Comparison of ENCODE assay signal across 8 mouse cellular contexts in genomic region chr7:113250433-113250991, GRCm38 (mm10). TPM values are rescaled to one million over a fixed set of nuclear protein-coding genes. Genes with fewer than 3 reads are reported as not detected.
DNase-seq lines count a peak whose midpoint lies in the region; ATAC-seq and TF ChIP-seq lines count a peak whose summit lies in the region.

No protein-coding gene starts in this region.

- peaks cover 29% of the 10 kb centered on the region for H3K4me1 ChIP-seq in heart, adult 2 months (ENCODE audit: control insufficient read depth, insufficient read depth, low read length)
- H3K4me1 ChIP-seq in kidney, adult 2 months (ENCODE audit: control insufficient read depth, insufficient read depth, low read length), result peaks cover 32% of the 10 kb centered on the region
- H3K4me1 ChIP-seq in lung, embryonic 16.5 days (replicated peaks; ENCODE audit: control insufficient read depth, insufficient read depth, low read length), result peaks cover 43% of the 10 kb centered on the region

- no peak overlapping the region for H3K4me3 ChIP-seq in heart, adult 2 months
- no peak overlapping the region for H3K4me3 ChIP-seq in kidney, adult 2 months (ENCODE audit: insufficient read depth, low read depth, low read length)
- H3K4me3 ChIP-seq in lung, embryonic 16.5 days (ENCODE audit: low read length), result no peak overlapping the region

- no peak for TF ChIP-seq POLR2A in heart, adult 2 months (IDR thresholded peaks at IDR 0.05; ENCODE audit: insufficient read depth, low read depth, low read length)
- no peak for TF ChIP-seq POLR2A in kidney, adult 2 months (IDR thresholded peaks at IDR 0.05; ENCODE audit: low read depth, low read length)

- peak overlapping the region; percentile 18; the same call in 1 of the 2 replicates for H3K4me2 ChIP-seq in lung, embryonic 16.5 days (ENCODE audit: low read depth, low read length)

- no peak overlapping the region for H3K9ac ChIP-seq in heart, adult 2 months (ENCODE audit: low read depth, low read length)
- H3K9ac ChIP-seq in lung, embryonic 16.5 days (ENCODE audit: low read length), result no peak overlapping the region; the same call in 1 of the 2 replicates

- H3K36me3 ChIP-seq in heart, adult 2 months (ENCODE audit: control insufficient read depth, insufficient read depth, low read length), result no peaks in the 10 kb centered on the region; the same call in 1 of the 2 replicates
- no peaks in the 10 kb centered on the region for H3K36me3 ChIP-seq in kidney, adult 2 months (ENCODE audit: control insufficient read depth, insufficient read depth, low read length)
- H3K36me3 ChIP-seq in lung, embryonic 16.5 days (ENCODE audit: control insufficient read depth, insufficient read depth, low read length), result no peaks in the 10 kb centered on the region

- no peaks in the 10 kb centered on the region for H3K27me3 ChIP-seq in heart, adult 2 months (ENCODE audit: control insufficient read depth, insufficient read depth, low read length)
- no peaks in the 10 kb centered on the region for H3K27me3 ChIP-seq in kidney, adult 2 months (replicated peaks; ENCODE audit: control insufficient read depth, insufficient read depth, low read length)
- H3K27me3 ChIP-seq in lung, embryonic 16.5 days (ENCODE audit: control insufficient read depth, insufficient read depth, low read depth, low read length), result no peaks in the 10 kb centered on the region

- H3K9me3 ChIP-seq in lung, embryonic 16.5 days (ENCODE audit: control insufficient read depth, low read length), result no peaks in the 10 kb centered on the region

- 0 out of 2 replicates have a peak, but pooled peaks have one; percentile 40 for TF ChIP-seq EP300 in heart, adult 2 months (IDR thresholded peaks at IDR 0.05; ENCODE audit: insufficient read depth, low read depth, low read length)

- intact Hi-C loops in heart, adult 2 months (cut with DNase I), result loop anchor here (2.0 kb wide), 2 partner anchors 44 to 108 kb away; partner anchors contain the start of gene Arntl

- H3K79me2 ChIP-seq in heart, adult 2 months (replicated peaks; ENCODE audit: control insufficient read depth, insufficient read depth, low read length), result peaks cover 1% of the 10 kb centered on the region; the same call in 1 of the 2 replicates

- WGBS in heart, adult 2 months, result 34% methylated on average over 3 of the region's 3 CpGs
- 54% methylated on average over 3 of the region's 3 CpGs for WGBS in kidney, adult 2 months
- 34% methylated on average over 3 of the region's 3 CpGs for whole genome bisulfite sequencing in lung, embryonic 16.5 days

- peak; percentile 94 for TF ChIP-seq CTCF in heart, adult 2 months (IDR thresholded peaks at IDR 0.05)
- peak; percentile 95 for TF ChIP-seq CTCF in kidney, adult 2 months (conservative IDR thresholded peaks at IDR 0.05; ENCODE audit: insufficient read depth, insufficient read length, low read depth, low read length)

- DNase-seq in B cell, adult 2 months, result peak; percentile 59 to 63
- peak; percentile 72 for DNase-seq in NIH3T3 (ENCODE audit: low read depth)
- peak; percentile 45 to 75 for DNase-seq in cerebellum, postnatal 25 days
- DNase-seq in heart, adult 2 months, result peak; percentile 56
- peak; percentile 73 for DNase-seq in kidney, adult 2 months
- peak; percentile 90 for DNase-seq in retina, postnatal 1 day
- no peak for DNase-seq in urinary bladder, adult 18-20 months (ENCODE audit: low spot score in 2 of 2)

- H3K27ac ChIP-seq in heart, adult 2 months, result peak overlapping the region; percentile 74
- H3K27ac ChIP-seq in kidney, adult 2 months (ENCODE audit: insufficient read depth, low read depth, low read length), result no peak overlapping the region; the same call in 1 of the 2 replicates
- H3K27ac ChIP-seq in lung, embryonic 16.5 days (ENCODE audit: low read length), result peak overlapping the region; percentile 93

- peak; percentile 56 for ATAC-seq in lung, embryonic 16.5 days (ENCODE audit: low read depth)

RNA-seq across cellular contexts. Expression of gene Arntl, which starts 43.2 kb away (rescaled TPM):
- 10 to 100 TPM in 1 of 2 experiments, 1 to 10 TPM in 1; 7.2 to 26.7 TPM for total RNA-seq in heart, adult 2 months (2021)
- 6.6 and 17.1 TPM in 2 replicates for polyA plus RNA-seq in heart, adult 2 months (2012; rRNA removed)
- 6.0 and 7.3 TPM in 2 replicates for polyA plus RNA-seq in kidney, adult 2 months (2012; rRNA removed)
- 12.6 and 13.5 TPM in 2 replicates for polyA plus RNA-seq in lung, embryonic 16.5 days (2015; fragmentation: Nextera tagmentation; extraction: Ambion mirVana)

Comparison
In these comparisons a context has a peak if more than half of its experiments do, and no peak if none do; other contexts are left out.
1. DNase-seq: peak in B cell, adult 2 months (2 of 2), NIH3T3 (single experiment), cerebellum, postnatal 25 days (2 of 2), heart, adult 2 months (2 of 2), kidney, adult 2 months (single experiment) and retina, postnatal 1 day (single experiment); none in urinary bladder, adult 18-20 months (0 of 2).